Mouse (Mus musculus): ENCODE measurements around the gene Cnr2.

Cnr2 gene

GRCm38 (mm10) chr4:135941026-135941425 is 45.8 kb downstream of the Cnr2 start:
- peak; percentile 26 for DNase-seq

GRCm38 (mm10) chr4:135942193-135942592 is 47.0 kb downstream of the Cnr2 start:
- DNase-seq, result no peak

- DNase-seq, result no peak
These were observed 48.2 kb downstream of the Cnr2 start for GRCm38 (mm10) chr4:135943389-135943788.

- DNase-seq, result no peak
These were observed 50.5 kb downstream of the Cnr2 start for GRCm38 (mm10) chr4:135945706-135946105.

- peak; percentile 96 for DNase-seq
These were observed 51.1 kb downstream of the Cnr2 start, which contains the start of gene Hmgcl for GRCm38 (mm10) chr4:135946278-135946658. Gene Hmgcl (plus strand): TSS chr4:135946448.

- no peak for DNase-seq
These were observed 51.6 kb downstream of the Cnr2 start for GRCm38 (mm10) chr4:135946659-135947301.

- no peak for DNase-seq
These were observed 52.9 kb downstream of the Cnr2 start for GRCm38 (mm10) chr4:135948142-135948541.

- DNase-seq, result no peak
These were observed 54.3 kb downstream of the Cnr2 start for GRCm38 (mm10) chr4:135949475-135949874.

- DNase-seq, result no peak
These were observed 54.7 kb downstream of the Cnr2 start for GRCm38 (mm10) chr4:135949911-135950310.

GRCm38 (mm10) chr4:135950365-135950764 is 55.2 kb downstream of the Cnr2 start:
- DNase-seq, result no peak

- DNase-seq, result no peak
These were observed 56.3 kb downstream of the Cnr2 start for GRCm38 (mm10) chr4:135951505-135951904.

GRCm38 (mm10) chr4:135953179-135953578 is 58.0 kb downstream of the Cnr2 start:
- no peak for DNase-seq

GRCm38 (mm10) chr4:135954241-135954640 is 59.0 kb downstream of the Cnr2 start:
- DNase-seq, result peak; percentile 79

GRCm38 (mm10) chr4:135955886-135956285 is 60.7 kb downstream of the Cnr2 start:
- no peak for DNase-seq

GRCm38 (mm10) chr4:135958354-135958753 is 63.2 kb downstream of the Cnr2 start:
- DNase-seq, result no peak

GRCm38 (mm10) chr4:135960717-135961116 is 65.5 kb downstream of the Cnr2 start:
- peak; percentile 87 for DNase-seq

- no peak for DNase-seq
These were observed 66.5 kb downstream of the Cnr2 start for GRCm38 (mm10) chr4:135961709-135962108.

GRCm38 (mm10) chr4:135962198-135962597 is 67.0 kb downstream of the Cnr2 start:
- no peak for DNase-seq

GRCm38 (mm10) chr4:135962946-135963345 is 67.8 kb downstream of the Cnr2 start:
- DNase-seq, result no peak

- DNase-seq, result peak; percentile 96
These were observed 68.4 kb downstream of the Cnr2 start, which contains the start of gene Gale for GRCm38 (mm10) chr4:135963457-135964193. Gene Gale (plus strand): TSS chr4:135963727.

GRCm38 (mm10) chr4:135964426-135964825 is 69.2 kb downstream of the Cnr2 start:
- DNase-seq, result peak; percentile 50

- DNase-seq, result no peak
These were observed 69.9 kb downstream of the Cnr2 start for GRCm38 (mm10) chr4:135965113-135965512.

- DNase-seq, result no peak
These were observed 71.1 kb downstream of the Cnr2 start for GRCm38 (mm10) chr4:135966283-135966682.

- DNase-seq, result no peak
These were observed 72.0 kb downstream of the Cnr2 start for GRCm38 (mm10) chr4:135967086-135967760.
